Mouse (Mus musculus): ENCODE results near the gene Limk1. TPM values are rescaled to one million over a fixed set of nuclear protein-coding genes. Genes with fewer than 3 reads are reported as not detected.
A peak's percentile ranks its signal among the peaks of the same experiment; 100 is the strongest.

Limk1 gene
- polyA plus RNA-seq, 1 experiment from 2014 or later = 0.59 TPM

GRCm38 (mm10) chr5:134615780-134616179 is 72.6 kb downstream of the Limk1 start:
- Histone ChIP-seq H3K4me3 (ENCODE audit: low read depth, low read length) (no peak overlapping the region), H3K9ac (replicated peaks) (no peak overlapping the region), H3K9me3 (ENCODE audit: low read length) (no peaks in the 10 kb centered on the region), H3K27ac (ENCODE audit: low read depth) (no peak overlapping the region), H3K4me2 (ENCODE audit: low read depth, low read length) (no peak overlapping the region), H3K36me3 (replicated peaks; ENCODE audit: insufficient read depth, low read length) (peaks cover 32% of the 10 kb centered on the region), H3K4me1 (ENCODE audit: insufficient read depth) (peaks cover 3% of the 10 kb centered on the region; the same call in 1 of the 2 replicates), H3K27me3 (ENCODE audit: insufficient read depth, low read length) (no peaks in the 10 kb centered on the region)
- TF ChIP-seq EP300 (IDR thresholded peaks at IDR 0.05; ENCODE audit: low read depth) = no peak
- TF ChIP-seq CTCF (IDR thresholded peaks at IDR 0.05; ENCODE audit: low read depth) = no peak
- no peak for DNase-seq
- no peak for ATAC-seq
- 62% methylated on average over 4 of the region's 4 CpGs for WGBS (ENCODE audit: insufficient replicate concordance)

GRCm38 (mm10) chr5:134615380-134615779 is 73.0 kb downstream of the Limk1 start:
- no peak for ATAC-seq
- H3K9me3 ChIP-seq (ENCODE audit: low read length) = no peaks in the 10 kb centered on the region
- no peaks in the 10 kb centered on the region for H3K27me3 ChIP-seq (ENCODE audit: insufficient read depth, low read length)
- TF ChIP-seq CTCF (IDR thresholded peaks at IDR 0.05; ENCODE audit: low read depth) = no peak
- TF ChIP-seq EP300 (IDR thresholded peaks at IDR 0.05; ENCODE audit: low read depth) = no peak
- DNase-seq = no peak
- H3K27ac ChIP-seq (ENCODE audit: low read depth) = no peak overlapping the region
- H3K4me1 ChIP-seq (ENCODE audit: insufficient read depth) = peaks cover 3% of the 10 kb centered on the region; the same call in 1 of the 2 replicates
- 64% methylated on average over 8 of the region's 8 CpGs for WGBS (ENCODE audit: insufficient replicate concordance)
- no peak overlapping the region for H3K4me2 ChIP-seq (ENCODE audit: low read depth, low read length)
- H3K4me3 ChIP-seq (ENCODE audit: low read depth, low read length) = no peak overlapping the region
- H3K9ac ChIP-seq (replicated peaks) = no peak overlapping the region
- peaks cover 28% of the 10 kb centered on the region for H3K36me3 ChIP-seq (replicated peaks; ENCODE audit: insufficient read depth, low read length)

- ATAC-seq = no peak
These were observed 73.6 kb downstream of the Limk1 start, which contains the start of gene Lat2 for GRCm38 (mm10) chr5:134614802-134615201. Lat2 (minus strand) TSS chr5:134615025.

GRCm38 (mm10) chr5:134614296-134614695 is 74.1 kb downstream of the Limk1 start:
- Histone ChIP-seq H3K4me3 (ENCODE audit: low read depth, low read length) (no peak overlapping the region), H3K9ac (replicated peaks) (no peak overlapping the region), H3K36me3 (replicated peaks; ENCODE audit: insufficient read depth, low read length) (peaks cover 17% of the 10 kb centered on the region), H3K27me3 (ENCODE audit: insufficient read depth, low read length) (no peaks in the 10 kb centered on the region), H3K9me3 (ENCODE audit: low read length) (no peaks in the 10 kb centered on the region), H3K4me2 (ENCODE audit: low read depth, low read length) (no peak overlapping the region), H3K27ac (ENCODE audit: low read depth) (no peak overlapping the region; the same call in 1 of the 2 replicates), H3K4me1 (ENCODE audit: insufficient read depth) (peaks cover 3% of the 10 kb centered on the region; the same call in 1 of the 2 replicates)
- 80% methylated on average over 8 of the region's 8 CpGs for WGBS (ENCODE audit: insufficient replicate concordance)
- TF ChIP-seq EP300 (IDR thresholded peaks at IDR 0.05; ENCODE audit: low read depth) = no peak
- no peak for TF ChIP-seq CTCF (IDR thresholded peaks at IDR 0.05; ENCODE audit: low read depth)
- no peak for DNase-seq
- no peak for ATAC-seq

More at GRCm38 (mm10) chr5:134614802-134615201, 73.6 kb downstream of the Limk1 start, which contains the start of gene Lat2:
- H3K27me3 ChIP-seq (ENCODE audit: insufficient read depth, low read length) = no peaks in the 10 kb centered on the region
- H3K9ac ChIP-seq (replicated peaks) = no peak within 1 kb of the TSS
- no peaks in the 10 kb centered on the region for H3K9me3 ChIP-seq (ENCODE audit: low read length)
- H3K27ac ChIP-seq (ENCODE audit: low read depth) = no peak within 1 kb of the TSS; the same call in 1 of the 2 replicates
- 67% methylated on average over 7 of the region's 7 CpGs for WGBS (ENCODE audit: insufficient replicate concordance)
- no peak for DNase-seq
- no peak for TF ChIP-seq EP300 (IDR thresholded peaks at IDR 0.05; ENCODE audit: low read depth)
- no peak for TF ChIP-seq CTCF (IDR thresholded peaks at IDR 0.05; ENCODE audit: low read depth)
- H3K4me2 ChIP-seq (ENCODE audit: low read depth, low read length) = no peak within 1 kb of the TSS
- peaks cover 23% of the 10 kb centered on the region for H3K36me3 ChIP-seq (replicated peaks; ENCODE audit: insufficient read depth, low read length)
- peaks cover 3% of the 10 kb centered on the region; the same call in 1 of the 2 replicates for H3K4me1 ChIP-seq (ENCODE audit: insufficient read depth)
- no peak within 1 kb of the TSS for H3K4me3 ChIP-seq (ENCODE audit: low read depth, low read length)

GRCm38 (mm10) chr5:134613727-134614126 is 74.7 kb downstream of the Limk1 start:
- Histone ChIP-seq H3K4me1 (ENCODE audit: insufficient read depth) (peaks cover 3% of the 10 kb centered on the region; the same call in 1 of the 2 replicates), H3K9ac (replicated peaks) (no peak overlapping the region), H3K36me3 (replicated peaks; ENCODE audit: insufficient read depth, low read length) (peaks cover 12% of the 10 kb centered on the region), H3K4me2 (ENCODE audit: low read depth, low read length) (no peak overlapping the region), H3K27ac (ENCODE audit: low read depth) (no peak overlapping the region; the same call in 1 of the 2 replicates), H3K27me3 (ENCODE audit: insufficient read depth, low read length) (no peaks in the 10 kb centered on the region), H3K9me3 (ENCODE audit: low read length) (no peaks in the 10 kb centered on the region), H3K4me3 (ENCODE audit: low read depth, low read length) (no peak overlapping the region)
- no peak for DNase-seq
- ATAC-seq = 0 out of 2 replicates have a peak, but pooled peaks have one; percentile 20
- no peak for TF ChIP-seq EP300 (IDR thresholded peaks at IDR 0.05; ENCODE audit: low read depth)
- no peak for TF ChIP-seq CTCF (IDR thresholded peaks at IDR 0.05; ENCODE audit: low read depth)
- WGBS (ENCODE audit: insufficient replicate concordance) = 62% methylated on average over 9 of the region's 9 CpGs

- ATAC-seq = no peak
- WGBS (ENCODE audit: insufficient replicate concordance) = 32% methylated on average over 8 of the region's 8 CpGs
- TF ChIP-seq CTCF (IDR thresholded peaks at IDR 0.05; ENCODE audit: low read depth) (no peak), EP300 (IDR thresholded peaks at IDR 0.05; ENCODE audit: low read depth) (no peak)
- no peak for DNase-seq
- Histone ChIP-seq H3K27ac (ENCODE audit: low read depth) (no peak overlapping the region), H3K27me3 (ENCODE audit: insufficient read depth, low read length) (no peaks in the 10 kb centered on the region), H3K4me1 (ENCODE audit: insufficient read depth) (peaks cover 6% of the 10 kb centered on the region; the same call in 1 of the 2 replicates), H3K4me2 (ENCODE audit: low read depth, low read length) (no peak overlapping the region), H3K4me3 (ENCODE audit: low read depth, low read length) (no peak overlapping the region), H3K36me3 (replicated peaks; ENCODE audit: insufficient read depth, low read length) (no peaks in the 10 kb centered on the region), H3K9me3 (ENCODE audit: low read length) (no peaks in the 10 kb centered on the region), H3K9ac (replicated peaks) (no peak overlapping the region)
These were observed 76.4 kb downstream of the Limk1 start for GRCm38 (mm10) chr5:134611810-134612521.
